Mouse (Mus musculus) limb, embryonic 14.5 days (tissue): ENCODE measurements around the gene Fam110c. TPM values are rescaled to one million over a fixed set of nuclear protein-coding genes. Genes with fewer than 3 reads are reported as not detected.

Experiments used
- ATAC-seq: fragments of 200-750 bp; cut with Nextera tagmentation; 2 replicates; pipeline ENCODE4 v1.8.0; 2017; ENCODE audit warnings: low read depth, moderate number of reproducible peaks, moderate TSS enrichment; ENCODE audit not compliant: low FRiP score
- DNase-seq: peaks from one replicate; pipeline ENCODE4 v3.0.0-alpha.2; 2015; ENCODE audit warnings: low spot score
- H3K27ac ChIP-seq: fragments of 300-500 bp; sonication (generic); replicated peaks from 2 replicates; pipeline ENCODE4 v1.5.1; 2014; ENCODE audit warnings: low read depth, mild to moderate bottlenecking, low read length, moderate library complexity, mixed read lengths
- H3K27me3 ChIP-seq: fragments of 300-500 bp; sonication (generic); 2 replicates; pipeline ENCODE4 v1.6.1; 2014; ENCODE audit warnings: low read length, mixed read lengths; ENCODE audit not compliant: control insufficient read depth, insufficient read depth
- H3K36me3 ChIP-seq: fragments of 300-500 bp; sonication (generic); 2 replicates; pipeline ENCODE4 v1.6.1; 2014; ENCODE audit warnings: mild to moderate bottlenecking, low read length, moderate library complexity, mixed read lengths; ENCODE audit not compliant: control insufficient read depth, insufficient read depth
- H3K4me1 ChIP-seq: fragments of 300-500 bp; sonication (generic); 2 replicates; pipeline ENCODE4 v1.6.1; 2014; ENCODE audit warnings: antibody characterized with exemption, low read length, mixed read lengths; ENCODE audit not compliant: control insufficient read depth, insufficient read depth
- H3K4me2 ChIP-seq: fragments of 300-500 bp; sonication (generic); replicated peaks from 2 replicates; pipeline ENCODE4 v1.6.1; 2014; ENCODE audit warnings: low read depth, mild to moderate bottlenecking, low read length, moderate library complexity; ENCODE audit not compliant: severe bottlenecking
- H3K4me3 ChIP-seq: fragments of 300-500 bp; sonication (generic); replicated peaks from 2 replicates; pipeline ENCODE4 v1.5.1; 2014; ENCODE audit warnings: low read length
- H3K9ac ChIP-seq: fragments of 300-500 bp; sonication (generic); 2 replicates; pipeline ENCODE4 v1.6.1; 2014; ENCODE audit warnings: mild to moderate bottlenecking, low read depth, low read length, moderate library complexity; ENCODE audit not compliant: severe bottlenecking
- H3K9me3 ChIP-seq: fragments of 300-500 bp; sonication (generic); 2 replicates; pipeline ENCODE4 v1.6.1; 2016; ENCODE audit warnings: low read length; ENCODE audit not compliant: control insufficient read depth
- POLR2A ChIP-seq: fragments of 200-500 bp; IDR thresholded peaks from 2 replicates; pipeline ENCODE4 v1.8.0; 2012; ENCODE audit warnings: inconsistent platforms, mild to moderate bottlenecking, moderate library complexity, borderline replicate concordance; ENCODE audit not compliant: insufficient read depth, insufficient read length; ENCODE audit errors: extremely low read depth
- WGBS: fragments of 180-500 bp; shearing (Covaris S2); extraction: QIAGEN DNeasy Blood & Tissue Kit; methylation state at CpG from one replicate; pipeline ENCODE4 v1.1.7; 2014; 5-methylcytosine and 5-hydroxymethylcytosine counted together
- polyA plus RNA-seq, 2 experiments: library from polyadenylated mRNA; depleted of rRNA in 1 of 2; stranded (reverse) in 1 of 2; unstranded in 1 of 2; fragments of >200 nt; fragmentation: Nextera tagmentation in 1 of 2; extraction: Ambion mirVana in 1 of 2; gene quantifications; 2 replicates each; pipeline versions ENCODE4 v1.2.1 to v1.2.3; 2012 to 2014

Gene Fam110c
- polyA plus RNA-seq, 2 experiments: 0.09 to 0.40 TPM

DNA sequence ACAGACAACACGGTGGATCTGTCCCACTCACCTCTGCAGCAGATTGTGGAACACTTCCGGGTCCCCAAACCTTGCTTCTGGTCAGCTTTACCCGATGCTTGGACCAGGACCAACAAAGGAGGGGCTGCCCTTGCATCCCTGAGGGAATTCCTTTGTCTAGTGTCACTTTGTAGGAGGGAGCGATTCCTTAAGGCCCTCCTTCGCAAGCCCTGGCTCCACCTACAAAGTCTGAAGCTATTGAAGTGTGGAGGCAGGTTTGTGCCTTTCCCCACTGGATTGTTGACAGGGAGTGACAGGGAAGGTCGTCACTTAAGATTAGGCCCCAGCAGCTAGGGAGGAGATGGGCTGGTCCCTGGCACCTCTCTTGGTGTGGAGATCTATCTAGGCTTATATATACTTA lies 16.7 kb downstream of the Fam110c start:
- 32% methylated on average over 5 of the region's 6 CpGs for WGBS
- Histone ChIP-seq H3K4me1 (no peaks in the 10 kb centered on the region), H3K27ac (no peak overlapping the region), H3K4me3 (no peak overlapping the region), H3K27me3 (no peaks in the 10 kb centered on the region), H3K4me2 (no peak overlapping the region), H3K9me3 (no peaks in the 10 kb centered on the region), H3K9ac (no peak overlapping the region), H3K36me3 (no peaks in the 10 kb centered on the region)
- ATAC-seq (no peak), DNase-seq (no peak)
- TF ChIP-seq POLR2A: no peak

DNA sequence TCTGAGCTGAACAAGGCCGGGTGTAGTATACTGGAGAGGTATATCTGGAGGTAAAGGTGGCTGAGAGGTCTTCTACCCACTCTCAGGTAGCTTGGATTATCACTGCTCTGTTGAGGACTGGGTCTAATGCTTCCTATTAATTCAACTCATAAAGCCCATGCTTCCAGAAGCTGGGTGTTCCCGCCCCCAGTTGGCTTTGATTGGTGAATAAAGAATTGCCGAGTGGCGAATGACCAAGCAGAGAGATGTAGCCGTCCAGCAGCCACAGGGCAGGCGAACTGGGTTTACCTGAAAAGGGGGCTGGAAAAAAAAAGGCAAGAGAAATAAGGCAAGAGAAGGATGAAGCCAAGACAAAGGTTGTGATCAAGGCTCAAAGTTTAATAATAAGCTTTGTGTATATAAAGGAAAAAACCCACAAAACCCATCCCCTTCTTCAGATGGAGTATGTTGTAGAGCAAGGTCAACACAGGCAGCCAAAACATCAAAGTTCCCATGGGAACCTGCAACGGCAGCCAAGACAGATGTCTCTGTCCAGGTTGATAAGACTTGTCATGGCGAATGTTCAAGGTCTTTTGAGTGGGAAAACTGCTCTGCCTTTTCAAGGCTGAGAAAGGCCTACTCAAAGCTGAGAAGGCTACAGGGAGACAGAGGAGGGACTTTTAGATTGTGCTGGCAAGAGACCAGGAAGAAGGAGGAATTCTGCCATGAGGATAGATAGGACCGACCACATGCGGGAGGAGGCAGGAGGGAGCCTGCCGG lies 17.4 kb downstream of the Fam110c start:
- Histone ChIP-seq H3K4me3 (no peak overlapping the region), H3K27me3 (no peaks in the 10 kb centered on the region), H3K4me1 (no peaks in the 10 kb centered on the region), H3K27ac (no peak overlapping the region), H3K9me3 (no peaks in the 10 kb centered on the region), H3K36me3 (no peaks in the 10 kb centered on the region), H3K4me2 (no peak overlapping the region), H3K9ac (no peak overlapping the region)
- DNase-seq (no peak), ATAC-seq (no peak)
- 78% methylated on average over 11 of the region's 11 CpGs for WGBS
- TF ChIP-seq POLR2A: no peak

DNA sequence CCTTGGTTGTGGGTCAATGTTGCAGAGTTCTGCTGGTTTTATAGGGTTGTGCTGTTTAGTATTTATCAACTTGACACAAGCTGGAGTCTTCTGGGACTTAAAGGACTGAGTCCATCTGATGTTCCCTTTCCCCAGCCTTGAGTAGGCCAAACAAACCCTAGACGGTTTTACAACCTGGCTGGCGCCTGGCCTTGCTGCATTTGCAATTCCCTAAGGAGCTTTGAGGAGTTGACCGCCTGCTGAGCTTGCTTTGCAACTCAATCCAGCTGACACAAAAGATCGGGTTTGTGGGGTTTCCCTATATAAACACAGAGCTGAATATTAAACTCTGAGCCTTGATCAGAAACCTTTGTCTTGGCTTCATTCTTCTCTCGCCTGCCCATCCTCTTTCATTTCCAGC lies 18.8 kb downstream of the Fam110c start:
- H3K36me3 ChIP-seq: no peaks in the 10 kb centered on the region
- no peak overlapping the region for H3K27ac ChIP-seq
- H3K4me3 ChIP-seq: no peak overlapping the region
- no peaks in the 10 kb centered on the region for H3K4me1 ChIP-seq
- no peaks in the 10 kb centered on the region for H3K27me3 ChIP-seq
- DNase-seq: no peak
- H3K9me3 ChIP-seq: no peaks in the 10 kb centered on the region
- TF ChIP-seq POLR2A: no peak
- H3K9ac ChIP-seq: no peak overlapping the region
- no peak for ATAC-seq
- 24% methylated on average over 5 of the region's 5 CpGs for WGBS
- no peak overlapping the region for H3K4me2 ChIP-seq

DNA sequence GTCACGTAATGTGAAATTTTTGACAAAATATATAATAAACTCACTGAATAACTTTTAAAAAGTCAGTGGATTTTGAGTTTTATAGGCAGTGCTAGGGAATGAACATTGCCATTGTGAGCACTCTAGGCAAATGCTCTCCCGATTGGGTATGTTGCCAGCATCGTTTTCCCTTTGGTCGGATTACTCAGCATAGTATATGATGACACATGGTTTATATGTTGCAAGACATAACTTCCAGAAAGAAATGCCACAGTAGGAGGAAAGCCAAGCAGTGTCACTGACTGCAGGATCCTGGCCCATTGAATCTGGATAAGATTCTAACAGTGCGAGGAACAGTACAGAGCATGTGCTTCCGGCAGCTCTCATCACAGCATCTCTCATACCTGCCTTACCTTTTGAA lies 23.5 kb downstream of the Fam110c start:
- H3K27me3 ChIP-seq: no peaks in the 10 kb centered on the region
- H3K9me3 ChIP-seq: no peaks in the 10 kb centered on the region
- H3K9ac ChIP-seq: no peak overlapping the region
- no peak overlapping the region for H3K4me2 ChIP-seq
- 87% methylated on average over 6 of the region's 6 CpGs for WGBS
- TF ChIP-seq POLR2A: no peak
- ATAC-seq (no peak), DNase-seq (no peak)
- no peaks in the 10 kb centered on the region for H3K36me3 ChIP-seq
- no peaks in the 10 kb centered on the region for H3K4me1 ChIP-seq
- H3K27ac ChIP-seq: no peak overlapping the region
- H3K4me3 ChIP-seq: no peak overlapping the region

DNA sequence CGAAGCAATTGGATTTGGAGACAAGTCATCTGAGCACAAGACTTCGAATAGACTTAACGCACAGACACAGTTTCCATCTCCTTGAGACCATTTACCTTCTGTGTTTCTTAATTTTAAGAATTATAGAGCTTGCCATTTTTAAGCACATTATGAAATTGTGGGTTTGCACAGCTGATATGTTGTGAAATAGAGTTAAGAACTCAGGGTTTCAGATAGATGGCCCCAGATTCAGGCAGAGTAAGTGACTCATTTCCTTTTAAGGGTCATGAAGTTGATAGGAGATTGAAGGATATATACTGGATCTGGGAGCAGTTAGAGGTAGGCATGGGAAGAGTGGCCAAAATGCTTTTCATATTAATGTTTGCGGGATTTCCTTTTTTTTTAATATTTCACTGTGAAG lies 27.5 kb downstream of the Fam110c start:
- DNase-seq: no peak
- no peak overlapping the region for H3K9ac ChIP-seq
- no peak for ATAC-seq
- WGBS: 94% methylated on average over 4 of the region's 4 CpGs
- no peak overlapping the region for H3K4me2 ChIP-seq
- no peaks in the 10 kb centered on the region for H3K27me3 ChIP-seq
- H3K27ac ChIP-seq: no peak overlapping the region
- no peaks in the 10 kb centered on the region for H3K9me3 ChIP-seq
- no peaks in the 10 kb centered on the region for H3K36me3 ChIP-seq
- no peak for TF ChIP-seq POLR2A
- no peak overlapping the region for H3K4me3 ChIP-seq
- H3K4me1 ChIP-seq: no peaks in the 10 kb centered on the region
